Mouse (Mus musculus): ENCODE data around the gene Ube2g2. TPM values are rescaled to one million over a fixed set of nuclear protein-coding genes. Genes with fewer than 3 reads are reported as not detected.

Ube2g2 gene
- polyA plus RNA-seq, 1 experiment from 2014 or later = 66.6 TPM

DNA sequence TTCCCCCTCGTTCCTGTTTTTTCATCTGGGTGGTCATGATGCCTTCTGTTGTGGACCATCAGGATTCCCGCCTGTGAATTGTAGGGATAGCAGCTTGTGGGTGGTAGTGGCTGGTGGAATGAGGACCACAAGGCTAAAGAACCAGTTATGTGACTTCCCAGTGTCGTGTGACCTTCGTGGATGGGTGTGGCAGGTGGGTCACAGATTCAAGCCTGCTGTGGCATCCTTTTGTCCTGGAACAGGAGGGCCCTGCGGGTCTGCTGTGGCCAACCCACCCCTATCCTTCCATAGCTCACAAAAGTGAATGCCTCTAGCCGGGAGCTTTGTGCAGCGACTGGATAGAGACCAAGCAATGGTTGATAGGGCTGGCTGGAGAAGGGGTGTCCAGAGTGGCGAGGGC lies 25.8 kb downstream of the Ube2g2 start:
- H3K4me2 ChIP-seq (ENCODE audit: low read depth, low read length) = no peak overlapping the region
- ATAC-seq (ENCODE audit: low read depth) = no peak
- no peaks in the 10 kb centered on the region for H3K9me3 ChIP-seq (ENCODE audit: control insufficient read depth, low read length)
- H3K27me3 ChIP-seq (ENCODE audit: control insufficient read depth, insufficient read depth, low read depth, low read length) = no peaks in the 10 kb centered on the region
- H3K9ac ChIP-seq (ENCODE audit: low read length) = no peak overlapping the region
- WGBS = 84% methylated on average over 8 of the region's 8 CpGs
- H3K4me3 ChIP-seq (ENCODE audit: low read length) = no peak overlapping the region
- H3K4me1 ChIP-seq (replicated peaks; ENCODE audit: control insufficient read depth, insufficient read depth, low read length) = no peaks in the 10 kb centered on the region
- H3K27ac ChIP-seq (ENCODE audit: low read length) = no peak overlapping the region
- H3K36me3 ChIP-seq (ENCODE audit: control insufficient read depth, insufficient read depth, low read length) = peaks cover 26% of the 10 kb centered on the region

DNA sequence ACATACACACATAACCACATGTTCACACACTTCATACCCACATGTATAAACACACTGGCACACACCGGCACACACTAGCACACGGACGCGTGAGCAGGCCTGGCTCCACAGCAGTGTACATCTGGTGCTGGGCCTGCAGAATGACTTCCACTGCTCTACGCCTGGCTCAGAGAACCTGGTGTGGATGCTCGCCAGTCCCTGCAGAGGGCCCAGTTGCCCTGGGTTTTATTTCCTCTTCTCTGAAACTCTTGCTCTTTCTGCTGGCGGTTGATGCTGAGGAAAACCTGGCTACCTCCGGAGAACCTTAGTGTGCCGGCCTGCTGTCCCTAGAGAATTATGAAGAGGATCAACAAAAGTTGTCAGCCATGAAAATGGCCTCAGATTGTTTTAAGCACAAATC lies 30.0 kb downstream of the Ube2g2 start:
- H3K9me3 ChIP-seq (ENCODE audit: control insufficient read depth, low read length) = no peaks in the 10 kb centered on the region
- no peak overlapping the region for H3K27ac ChIP-seq (ENCODE audit: low read length)
- H3K4me1 ChIP-seq (replicated peaks; ENCODE audit: control insufficient read depth, insufficient read depth, low read length) = no peaks in the 10 kb centered on the region
- H3K36me3 ChIP-seq (ENCODE audit: control insufficient read depth, insufficient read depth, low read length) = no peaks in the 10 kb centered on the region
- H3K4me3 ChIP-seq (ENCODE audit: low read length) = no peak overlapping the region
- ATAC-seq (ENCODE audit: low read depth) = no peak
- H3K27me3 ChIP-seq (ENCODE audit: control insufficient read depth, insufficient read depth, low read depth, low read length) = no peaks in the 10 kb centered on the region
- WGBS = 82% methylated on average over 9 of the region's 9 CpGs
- H3K9ac ChIP-seq (ENCODE audit: low read length) = no peak overlapping the region
- no peak overlapping the region for H3K4me2 ChIP-seq (ENCODE audit: low read depth, low read length)

DNA sequence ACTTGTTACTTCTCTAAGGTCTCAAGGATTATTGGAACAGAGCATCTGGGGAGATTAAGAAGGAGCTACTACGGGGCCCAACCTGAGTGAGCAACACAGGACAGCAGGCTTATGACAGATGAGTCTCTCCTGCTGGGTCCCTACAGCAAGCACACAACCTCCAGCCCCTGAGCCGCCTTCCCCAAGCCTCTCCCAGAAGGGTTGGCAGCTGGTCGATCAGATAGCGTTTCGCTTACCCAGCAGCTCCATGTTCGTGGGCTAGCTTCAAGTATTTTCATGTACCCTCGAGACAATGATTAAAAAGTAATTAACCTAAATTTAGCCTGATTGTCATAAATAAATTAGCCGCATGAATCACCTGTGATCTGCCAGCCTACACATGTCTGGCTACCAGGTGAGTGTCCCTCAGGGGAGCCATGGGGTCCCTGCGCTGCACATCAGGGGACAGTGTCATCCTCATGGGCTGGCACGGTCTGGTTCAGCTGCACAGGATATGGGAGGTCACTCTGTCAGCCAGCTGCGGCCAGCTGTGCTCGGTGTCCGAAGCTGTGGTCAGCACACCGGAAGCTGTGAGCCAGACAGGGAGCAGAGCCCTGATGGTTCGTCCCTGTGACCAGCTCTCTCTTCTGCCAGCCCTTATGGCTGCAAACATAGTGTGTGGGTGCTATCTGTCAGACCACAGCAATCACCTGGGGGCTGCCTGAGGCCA lies 36.4 kb downstream of the Ube2g2 start:
- WGBS = 48% methylated on average over 15 of the region's 15 CpGs
- ATAC-seq (ENCODE audit: low read depth) = peak; percentile 92
- Histone ChIP-seq H3K9me3 (ENCODE audit: control insufficient read depth, low read length) (no peaks in the 10 kb centered on the region), H3K27ac (ENCODE audit: low read length) (no peak overlapping the region), H3K4me1 (replicated peaks; ENCODE audit: control insufficient read depth, insufficient read depth, low read length) (no peaks in the 10 kb centered on the region), H3K4me2 (ENCODE audit: low read depth, low read length) (no peak overlapping the region), H3K4me3 (ENCODE audit: low read length) (no peak overlapping the region), H3K36me3 (ENCODE audit: control insufficient read depth, insufficient read depth, low read length) (no peaks in the 10 kb centered on the region), H3K9ac (ENCODE audit: low read length) (no peak overlapping the region), H3K27me3 (ENCODE audit: control insufficient read depth, insufficient read depth, low read depth, low read length) (no peaks in the 10 kb centered on the region)

DNA sequence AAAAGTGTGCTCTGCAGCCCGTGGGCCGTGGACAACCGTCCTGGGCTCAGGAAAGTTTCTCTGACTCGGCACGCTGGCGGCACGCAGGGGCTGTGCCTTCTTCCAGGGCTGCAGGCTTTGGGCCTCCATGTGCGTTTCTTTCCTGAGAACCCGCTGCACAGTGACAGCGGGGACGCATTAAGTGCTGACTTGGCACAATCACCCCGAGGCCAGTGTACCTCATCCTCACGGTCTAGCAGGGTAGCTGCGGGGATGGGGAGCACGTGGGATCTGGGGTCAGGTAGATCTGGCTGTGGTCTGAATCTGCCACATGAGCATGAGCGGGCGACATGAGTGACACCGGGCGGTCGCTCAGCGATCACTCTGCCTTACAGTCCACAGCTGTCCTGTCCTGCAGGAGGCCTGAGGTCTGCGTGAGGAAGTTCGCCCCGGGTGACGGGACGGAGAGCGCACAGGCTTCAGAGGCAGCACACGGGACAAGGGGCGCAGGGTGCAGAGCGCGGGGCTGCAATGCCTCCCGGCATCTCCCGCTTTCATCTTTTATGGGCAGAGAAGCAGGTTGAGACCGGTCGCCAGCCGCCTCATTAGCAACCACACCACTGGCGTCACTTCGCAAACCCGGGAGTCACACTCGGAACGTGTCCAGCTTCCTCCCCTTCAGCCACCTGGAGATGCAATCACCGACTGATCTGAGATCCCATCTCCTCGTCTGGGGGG lies 42.0 kb downstream of the Ube2g2 start:
- Histone ChIP-seq H3K4me2 (ENCODE audit: low read depth, low read length) (no peak overlapping the region), H3K9me3 (ENCODE audit: control insufficient read depth, low read length) (no peaks in the 10 kb centered on the region), H3K36me3 (ENCODE audit: control insufficient read depth, insufficient read depth, low read length) (no peaks in the 10 kb centered on the region), H3K27ac (ENCODE audit: low read length) (no peak overlapping the region), H3K9ac (ENCODE audit: low read length) (no peak overlapping the region), H3K4me1 (replicated peaks; ENCODE audit: control insufficient read depth, insufficient read depth, low read length) (no peaks in the 10 kb centered on the region), H3K4me3 (ENCODE audit: low read length) (no peak overlapping the region), H3K27me3 (ENCODE audit: control insufficient read depth, insufficient read depth, low read depth, low read length) (peaks cover 4% of the 10 kb centered on the region)
- ATAC-seq (ENCODE audit: low read depth) = no peak
- 34% methylated on average over 43 of the region's 43 CpGs for WGBS

GRCm38 (mm10) chr10:77666342-77666741 lies 44.3 kb downstream of the Ube2g2 start:
- H3K27ac ChIP-seq (ENCODE audit: low read length) = no peak overlapping the region
- H3K4me3 ChIP-seq (ENCODE audit: low read length) = no peak overlapping the region
- H3K36me3 ChIP-seq (ENCODE audit: control insufficient read depth, insufficient read depth, low read length) = no peaks in the 10 kb centered on the region
- no peaks in the 10 kb centered on the region for H3K4me1 ChIP-seq (replicated peaks; ENCODE audit: control insufficient read depth, insufficient read depth, low read length)
- no peaks in the 10 kb centered on the region for H3K9me3 ChIP-seq (ENCODE audit: control insufficient read depth, low read length)
- no peak overlapping the region for H3K9ac ChIP-seq (ENCODE audit: low read length)
- H3K27me3 ChIP-seq (ENCODE audit: control insufficient read depth, insufficient read depth, low read depth, low read length) = peaks cover 4% of the 10 kb centered on the region
- 55% methylated on average over 8 of the region's 8 CpGs for whole genome bisulfite sequencing
- ATAC-seq (ENCODE audit: low read depth) = no peak
- no peak overlapping the region for H3K4me2 ChIP-seq (ENCODE audit: low read depth, low read length)

GRCm38 (mm10) chr10:77667402-77667801 lies 45.3 kb downstream of the Ube2g2 start:
- Histone ChIP-seq H3K9me3 (ENCODE audit: control insufficient read depth, low read length) (no peaks in the 10 kb centered on the region), H3K4me3 (ENCODE audit: low read length) (no peak overlapping the region), H3K4me2 (ENCODE audit: low read depth, low read length) (no peak overlapping the region), H3K4me1 (replicated peaks; ENCODE audit: control insufficient read depth, insufficient read depth, low read length) (no peaks in the 10 kb centered on the region), H3K9ac (ENCODE audit: low read length) (no peak overlapping the region), H3K36me3 (ENCODE audit: control insufficient read depth, insufficient read depth, low read length) (no peaks in the 10 kb centered on the region), H3K27me3 (ENCODE audit: control insufficient read depth, insufficient read depth, low read depth, low read length) (peaks cover 4% of the 10 kb centered on the region), H3K27ac (ENCODE audit: low read length) (no peak overlapping the region)
- ATAC-seq (ENCODE audit: low read depth) = no peak
- 69% methylated on average over 4 of the region's 4 CpGs for WGBS

DNA sequence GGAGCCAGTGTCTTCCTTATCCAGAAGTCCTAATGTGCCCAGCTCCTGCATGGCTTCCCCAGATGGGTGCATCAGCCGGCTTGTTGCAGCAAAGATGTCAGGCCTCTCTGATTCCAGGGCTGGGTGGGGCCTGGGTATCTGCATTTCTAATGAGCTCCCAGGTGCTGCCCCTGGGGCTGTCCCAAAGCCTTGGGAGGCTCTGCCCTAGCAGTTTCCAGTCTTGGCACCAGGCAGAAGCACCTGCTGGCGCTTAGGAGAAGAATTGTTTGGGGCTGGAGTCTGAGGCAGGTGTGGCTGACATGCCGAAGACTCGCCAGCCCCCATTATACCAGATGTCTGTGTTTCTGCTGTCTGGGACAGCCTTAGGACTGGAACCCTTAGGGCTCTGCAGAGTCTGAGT lies 48.6 kb downstream of the Ube2g2 start:
- no peak for ATAC-seq (ENCODE audit: low read depth)
- no peaks in the 10 kb centered on the region for H3K4me1 ChIP-seq (replicated peaks; ENCODE audit: control insufficient read depth, insufficient read depth, low read length)

DNA sequence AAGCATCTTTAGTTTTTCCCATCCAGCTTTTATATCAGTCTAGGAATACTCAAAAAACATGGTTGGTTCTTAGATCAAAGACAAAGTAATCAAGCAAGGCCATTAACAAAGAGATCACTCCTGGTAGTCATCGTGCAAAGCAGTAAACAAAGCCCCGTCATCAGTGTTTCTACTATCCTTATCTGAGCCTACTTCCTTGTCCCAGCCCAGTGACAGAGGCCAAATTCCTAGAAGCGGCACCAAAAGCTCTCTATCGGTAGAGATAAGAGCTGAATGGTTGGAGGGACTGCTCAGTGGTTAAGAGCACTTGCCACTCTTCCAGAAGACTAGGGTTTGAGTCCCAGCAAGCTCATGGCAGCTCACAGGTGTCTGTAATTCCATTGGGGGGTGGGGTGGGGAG lies 49.4 kb downstream of the Ube2g2 start:
- Histone ChIP-seq H3K4me1 (replicated peaks; ENCODE audit: control insufficient read depth, insufficient read depth, low read length) (no peaks in the 10 kb centered on the region), H3K27ac (ENCODE audit: low read length) (no peak overlapping the region), H3K36me3 (ENCODE audit: control insufficient read depth, insufficient read depth, low read length) (no peaks in the 10 kb centered on the region), H3K9ac (ENCODE audit: low read length) (no peak overlapping the region), H3K9me3 (ENCODE audit: control insufficient read depth, low read length) (no peaks in the 10 kb centered on the region), H3K4me2 (ENCODE audit: low read depth, low read length) (no peak overlapping the region), H3K4me3 (ENCODE audit: low read length) (no peak overlapping the region), H3K27me3 (ENCODE audit: control insufficient read depth, insufficient read depth, low read depth, low read length) (peaks cover 4% of the 10 kb centered on the region)
- 14% methylated on average over 4 of the region's 4 CpGs for WGBS
- no peak for ATAC-seq (ENCODE audit: low read depth)

More for the DNA sequence above, 48.6 kb downstream of the Ube2g2 start:
- Histone ChIP-seq H3K9me3 (ENCODE audit: control insufficient read depth, low read length) (no peaks in the 10 kb centered on the region), H3K9ac (ENCODE audit: low read length) (no peak overlapping the region), H3K4me2 (ENCODE audit: low read depth, low read length) (no peak overlapping the region), H3K27me3 (ENCODE audit: control insufficient read depth, insufficient read depth, low read depth, low read length) (no peaks in the 10 kb centered on the region; the same call in 1 of the 2 replicates), H3K36me3 (ENCODE audit: control insufficient read depth, insufficient read depth, low read length) (no peaks in the 10 kb centered on the region), H3K4me3 (ENCODE audit: low read length) (no peak overlapping the region), H3K27ac (ENCODE audit: low read length) (no peak overlapping the region)
- 53% methylated on average over 4 of the region's 4 CpGs for WGBS

DNA sequence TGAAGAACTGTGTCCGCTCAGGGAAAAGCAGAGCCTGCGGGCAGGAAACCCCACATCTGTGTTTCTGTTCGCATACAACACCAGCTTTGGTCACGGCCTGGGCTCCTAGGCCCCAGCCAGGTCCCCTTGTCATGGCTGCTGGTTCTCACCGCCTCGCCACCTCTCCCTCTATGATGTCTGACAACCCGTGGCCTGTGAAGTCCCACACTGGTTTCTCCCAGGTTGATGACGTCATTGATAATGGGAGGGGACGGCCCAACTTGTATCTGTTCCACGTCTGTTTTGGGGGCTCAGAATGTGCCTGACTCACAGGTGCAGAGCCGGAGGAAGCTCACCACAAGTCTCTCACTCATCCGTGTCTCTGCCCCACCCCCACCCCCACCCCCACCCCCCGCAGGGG lies 51.7 kb downstream of the Ube2g2 start:
- peaks cover 3% of the 10 kb centered on the region; the same call in 1 of the 2 replicates for H3K4me1 ChIP-seq (replicated peaks; ENCODE audit: control insufficient read depth, insufficient read depth, low read length)
- no peaks in the 10 kb centered on the region for H3K36me3 ChIP-seq (ENCODE audit: control insufficient read depth, insufficient read depth, low read length)
- H3K4me2 ChIP-seq (ENCODE audit: low read depth, low read length) = no peak overlapping the region
- 55% methylated on average over 13 of the region's 13 CpGs for WGBS
- H3K27me3 ChIP-seq (ENCODE audit: control insufficient read depth, insufficient read depth, low read depth, low read length) = peaks cover 21% of the 10 kb centered on the region
- H3K27ac ChIP-seq (ENCODE audit: low read length) = no peak overlapping the region
- no peak overlapping the region for H3K4me3 ChIP-seq (ENCODE audit: low read length)
- no peaks in the 10 kb centered on the region for H3K9me3 ChIP-seq (ENCODE audit: control insufficient read depth, low read length)
- no peak overlapping the region for H3K9ac ChIP-seq (ENCODE audit: low read length)
- ATAC-seq (ENCODE audit: low read depth) = no peak
